In the genomic region with DNA sequence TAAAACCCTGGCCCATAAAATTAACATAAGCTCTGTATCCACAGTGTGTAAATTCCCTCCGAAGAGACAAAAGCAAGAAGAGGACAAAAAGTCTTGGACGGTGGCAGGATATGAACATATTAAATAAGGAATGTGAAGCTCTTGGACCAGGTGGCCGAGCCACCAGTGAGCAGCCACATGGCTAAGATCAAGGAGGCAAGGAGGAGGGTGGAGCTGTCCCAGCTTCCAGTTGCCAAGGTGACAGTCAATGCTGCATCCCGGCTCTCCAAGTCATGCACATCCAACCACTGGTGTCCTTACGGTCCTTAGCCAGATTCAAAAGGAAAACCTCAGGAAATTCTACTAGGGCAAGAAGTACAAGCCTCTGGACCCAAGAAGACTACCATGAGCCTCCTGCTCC, we compare ENCODE assay signal across 27 mouse cellular contexts. TPM values are rescaled to one million over a fixed set of nuclear protein-coding genes. Genes with fewer than 3 reads are reported as not detected.
DNase-seq lines count a peak whose midpoint lies in the region; ATAC-seq and TF ChIP-seq lines count a peak whose summit lies in the region.
"Had no signal": no experiment of that assay in that cellular context is flagged by ENCODE, and none has a peak within 500 bp of the region (broad histone marks: within the 10 kb centered on the region; RNA-seq: fewer than 3 reads in every experiment).

No protein-coding gene starts in this region.

- no peak for ATAC-seq in kidney, postnatal 0 days (replicated peaks; ENCODE audit: low FRiP score, low read depth)
- no peak for ATAC-seq in midbrain, embryonic 13.5 days
- ATAC-seq: forebrain, embryonic 14.5 days; intestine, embryonic 16.5 days had no signal

- H3K27me3 ChIP-seq in kidney, postnatal 0 days (ENCODE audit: insufficient read depth, low read length), result no peaks in the 10 kb centered on the region
- no peaks in the 10 kb centered on the region for H3K27me3 ChIP-seq in midbrain, embryonic 10.5 days (ENCODE audit: low read depth, poor library complexity, severe bottlenecking)
- H3K27me3 ChIP-seq in midbrain, embryonic 13.5 days, result no peaks in the 10 kb centered on the region
- H3K27me3 ChIP-seq: embryonic facial prominence, embryonic 12.5 days; heart, embryonic 15.5 days; hindbrain, embryonic 12.5 days; lung, embryonic 15.5 days had no signal

- TF ChIP-seq CTCF in kidney, postnatal 0 days (IDR thresholded peaks at IDR 0.05; ENCODE audit: low read depth), result no peak

- H3K4me1 ChIP-seq in kidney, postnatal 0 days (replicated peaks; ENCODE audit: insufficient read depth, low read length), result 0 out of 2 replicates have a peak, but pooled peaks cover 7% of the 10 kb centered on the region
- H3K4me1 ChIP-seq in midbrain, embryonic 10.5 days, result peaks cover 34% of the 10 kb centered on the region
- peaks cover 22% of the 10 kb centered on the region for H3K4me1 ChIP-seq in midbrain, embryonic 13.5 days (replicated peaks)
- H3K4me1 ChIP-seq: heart, embryonic 15.5 days; lung, embryonic 15.5 days had no signal

- H3K9ac ChIP-seq in kidney, postnatal 0 days (ENCODE audit: low read depth, low read length), result no peak overlapping the region
- no peak overlapping the region for H3K9ac ChIP-seq in midbrain, embryonic 13.5 days (replicated peaks)
- H3K9ac ChIP-seq: embryonic facial prominence, embryonic 12.5 days; heart, embryonic 15.5 days; hindbrain, embryonic 12.5 days; lung, embryonic 15.5 days had no signal

- WGBS in kidney, postnatal 0 days, result 34% methylated on average over 5 of the region's 5 CpGs
- WGBS in midbrain, embryonic 10.5 days, result 41% methylated on average over 5 of the region's 5 CpGs
- WGBS in midbrain, embryonic 13.5 days, result 26% methylated on average over 5 of the region's 5 CpGs

- H3K4me2 ChIP-seq in kidney, postnatal 0 days (ENCODE audit: low read length), result no peak overlapping the region
- H3K4me2 ChIP-seq in midbrain, embryonic 13.5 days (replicated peaks), result no peak overlapping the region
- H3K4me2 ChIP-seq: embryonic facial prominence, embryonic 12.5 days; heart, embryonic 15.5 days; hindbrain, embryonic 12.5 days; lung, embryonic 15.5 days had no signal

- 0 out of 2 replicates have a peak overlapping the region, but pooled peaks have one; percentile 31 for H3K27ac ChIP-seq in kidney, postnatal 0 days
- peak overlapping the region; percentile 1 for H3K27ac ChIP-seq in midbrain, embryonic 10.5 days (replicated peaks)
- no peak overlapping the region for H3K27ac ChIP-seq in midbrain, embryonic 13.5 days
- H3K27ac ChIP-seq: embryonic facial prominence, embryonic 12.5 days; heart, embryonic 15.5 days; hindbrain, embryonic 12.5 days; lung, embryonic 15.5 days had no signal

- no peaks in the 10 kb centered on the region; the same call in 1 of the 2 replicates for H3K36me3 ChIP-seq in kidney, postnatal 0 days (ENCODE audit: insufficient read depth, low read length)
- no peaks in the 10 kb centered on the region for H3K36me3 ChIP-seq in midbrain, embryonic 10.5 days
- H3K36me3 ChIP-seq in midbrain, embryonic 13.5 days, result no peaks in the 10 kb centered on the region
- H3K36me3 ChIP-seq: embryonic facial prominence, embryonic 12.5 days; heart, embryonic 15.5 days; hindbrain, embryonic 12.5 days; lung, embryonic 15.5 days had no signal

- H3K4me3 ChIP-seq in kidney, postnatal 0 days (replicated peaks; ENCODE audit: low read depth, low read length), result no peak overlapping the region
- H3K4me3 ChIP-seq in midbrain, embryonic 10.5 days, result no peak overlapping the region
- H3K4me3 ChIP-seq in midbrain, embryonic 13.5 days (replicated peaks), result no peak overlapping the region
- H3K4me3 ChIP-seq: embryonic facial prominence, embryonic 12.5 days; heart, embryonic 15.5 days; hindbrain, embryonic 12.5 days; lung, embryonic 15.5 days had no signal

- DNase-seq in kidney, postnatal 0 days (ENCODE audit: low spot score), result no peak
- DNase-seq in kidney, postnatal 10 days, result no peak
- peak; percentile 34 for DNase-seq in midbrain, embryonic 10.5 days (ENCODE audit: low spot score)
- peak; percentile 73 for DNase-seq in R1 (ENCODE audit: low read depth, low spot score)
- peak; percentile 54 for DNase-seq in brain, adult 2 months (ENCODE audit: low read depth, low spot score)
- no peak for DNase-seq in thymus, adult 18-20 months
- DNase-seq in kidney, adult 9 months, result no peak
- DNase-seq: adrenal gland, postnatal 10 days; B cell, adult 2 months; cerebellum, adult 11-12 months; cerebellum, adult 9-11 months; embryo, embryonic 11 days; gastrocnemius, postnatal 10 days; kidney, adult 8-10 months; kidney, postnatal 36 days; layer of hippocampus, postnatal 36 days; left cerebral cortex, postnatal 4 days; liver; right cerebral cortex, adult 18-20 months had no signal

- H3K9me3 ChIP-seq in kidney, postnatal 0 days (replicated peaks; ENCODE audit: low read length), result no peaks in the 10 kb centered on the region
- H3K9me3 ChIP-seq in midbrain, embryonic 10.5 days (replicated peaks), result no peaks in the 10 kb centered on the region
- no peaks in the 10 kb centered on the region for H3K9me3 ChIP-seq in midbrain, embryonic 13.5 days
- H3K9me3 ChIP-seq: embryonic facial prominence, embryonic 12.5 days; heart, embryonic 15.5 days; hindbrain, embryonic 12.5 days; lung, embryonic 15.5 days had no signal

RNA-seq across cellular contexts. Expression of a gene that starts 32.5 kb away (rescaled TPM):
- 21.7 and 23.3 TPM in 2 replicates for polyA plus RNA-seq in kidney, postnatal 0 days (2015; fragmentation: Nextera tagmentation; extraction: Ambion mirVana)
- 11.5 and 12.0 TPM in 2 replicates for polyA plus RNA-seq in midbrain, embryonic 10.5 days (2016; fragmentation: Nextera tagmentation; extraction: Ambion mirVana)
- 4.5 and 5.9 TPM in 2 replicates for polyA plus RNA-seq in midbrain, embryonic 13.5 days (2015; fragmentation: Nextera tagmentation; extraction: Ambion mirVana)

RNA-seq across cellular contexts. Expression of a gene that starts 51.9 kb away (rescaled TPM):
- polyA plus RNA-seq in kidney, postnatal 0 days (2015; fragmentation: Nextera tagmentation; extraction: Ambion mirVana), result 10.6 and 11.7 TPM in 2 replicates
- 16.3 and 17.2 TPM in 2 replicates for polyA plus RNA-seq in midbrain, embryonic 10.5 days (2016; fragmentation: Nextera tagmentation; extraction: Ambion mirVana)
- 12.1 and 13.8 TPM in 2 replicates for polyA plus RNA-seq in midbrain, embryonic 13.5 days (2015; fragmentation: Nextera tagmentation; extraction: Ambion mirVana)

RNA-seq across cellular contexts. Expression of a gene that starts 53.4 kb away (rescaled TPM):
- 0.55 and 0.60 TPM in 2 replicates for polyA plus RNA-seq in kidney, postnatal 0 days (2015; fragmentation: Nextera tagmentation; extraction: Ambion mirVana)
- polyA plus RNA-seq in midbrain, embryonic 10.5 days (2016; fragmentation: Nextera tagmentation; extraction: Ambion mirVana), result 0.28 and 0.34 TPM in 2 replicates
- 0.48 and 0.62 TPM in 2 replicates for polyA plus RNA-seq in midbrain, embryonic 13.5 days (2015; fragmentation: Nextera tagmentation; extraction: Ambion mirVana)
- polyA plus RNA-seq: frontal cortex, adult 2 months had no signal

RNA-seq across cellular contexts. Expression of a gene that starts 57.6 kb away (rescaled TPM):
- polyA plus RNA-seq in kidney, postnatal 0 days (2015; fragmentation: Nextera tagmentation; extraction: Ambion mirVana), result 23.0 and 23.9 TPM in 2 replicates
- polyA plus RNA-seq in midbrain, embryonic 10.5 days (2016; fragmentation: Nextera tagmentation; extraction: Ambion mirVana), result 41.1 and 47.2 TPM in 2 replicates
- 31.8 and 36.0 TPM in 2 replicates for polyA plus RNA-seq in midbrain, embryonic 13.5 days (2015; fragmentation: Nextera tagmentation; extraction: Ambion mirVana)

Comparison
In these comparisons a context has a peak if more than half of its experiments do, and no peak if none do; other contexts are left out.
1. DNase-seq: peak in midbrain, embryonic 10.5 days (single experiment), R1 (single experiment) and brain, adult 2 months (single experiment); none in kidney, postnatal 0 days (single experiment), kidney, postnatal 10 days (single experiment), thymus, adult 18-20 months (0 of 2) and kidney, adult 9 months (single experiment).